Mouse (Mus musculus) small intestine, adult 2 months (tissue): ENCODE measurements around the gene Ninj2. TPM values are rescaled to one million over a fixed set of nuclear protein-coding genes. Genes with fewer than 3 reads are reported as not detected.

Source experiments
- H3K27ac ChIP-seq: fragments of 200-500 bp; 2 replicates; pipeline ENCODE4 v1.5.1; 2012; ENCODE audit warnings: low read depth, low read length, control low read depth, inconsistent platforms; ENCODE audit not compliant: insufficient read depth
- H3K27me3 ChIP-seq: fragments of 200-500 bp; 2 replicates; pipeline ENCODE4 v1.6.1; 2012; ENCODE audit warnings: mild to moderate bottlenecking, moderate library complexity, low read length, inconsistent platforms; ENCODE audit not compliant: control insufficient read depth, insufficient read depth
- H3K36me3 ChIP-seq: fragments of 200-500 bp; 2 replicates; pipeline ENCODE4 v1.6.1; 2012; ENCODE audit warnings: mild to moderate bottlenecking, low read length, control low read depth, inconsistent platforms; ENCODE audit not compliant: control insufficient read depth, insufficient read depth
- H3K4me1 ChIP-seq: fragments of 200-500 bp; 2 replicates; pipeline ENCODE4 v1.6.1; 2012; ENCODE audit warnings: low read length, inconsistent platforms, mixed read lengths; ENCODE audit not compliant: control insufficient read depth, insufficient read depth, insufficient read length
- H3K4me3 ChIP-seq: fragments of 200-500 bp; 2 replicates; pipeline ENCODE4 v1.5.1; 2012; ENCODE audit warnings: low read depth, mild to moderate bottlenecking, control low read depth, inconsistent platforms, low read length, moderate library complexity
- CTCF ChIP-seq: fragments of 200-500 bp; IDR thresholded peaks from 2 replicates; pipeline ENCODE4 v1.5.1; 2012; ENCODE audit warnings: low read depth, mild to moderate bottlenecking, control low read depth, inconsistent platforms, low read length, moderate library complexity, mixed read lengths; ENCODE audit not compliant: insufficient replicate concordance, insufficient read length; ENCODE audit errors: extremely low read depth
- POLR2A ChIP-seq: fragments of 200-500 bp; IDR thresholded peaks from 2 replicates; pipeline ENCODE4 v1.6.1; 2012; ENCODE audit warnings: low read depth, mild to moderate bottlenecking, control low read depth, inconsistent platforms, low read length, moderate library complexity
- WGBS: fragments of 180-500 bp; shearing (Covaris S2); methylation state at CpG from one replicate; pipeline ENCODE4 v1.1.7; 2018; 5-methylcytosine and 5-hydroxymethylcytosine counted together
- polyA plus RNA-seq: library from polyadenylated mRNA; depleted of rRNA; stranded (reverse); fragments of >200 nt; gene quantifications from 2 replicates; pipeline ENCODE4 v1.2.3, GENCODE M21; 2012

Ninj2 gene
- polyA plus RNA-seq, 1 experiment: not detected

GRCm38 (mm10) chr6:120091956-120092355 is 1.2 kb upstream of the Ninj2 start:
- Histone ChIP-seq H3K4me3 (no peak overlapping the region), H3K27me3 (no peaks in the 10 kb centered on the region), H3K4me1 (no peaks in the 10 kb centered on the region), H3K36me3 (no peaks in the 10 kb centered on the region), H3K27ac (no peak overlapping the region)
- WGBS: 73% methylated on average over 4 of the region's 4 CpGs
- no peak for TF ChIP-seq CTCF
- no peak for TF ChIP-seq POLR2A

- H3K4me3 ChIP-seq: no peak overlapping the region
- H3K36me3 ChIP-seq: no peaks in the 10 kb centered on the region
- H3K27me3 ChIP-seq: no peaks in the 10 kb centered on the region
- 80% methylated on average over 9 of the region's 9 CpGs for WGBS
- no peaks in the 10 kb centered on the region for H3K4me1 ChIP-seq
- H3K27ac ChIP-seq: no peak overlapping the region
- TF ChIP-seq POLR2A (no peak), CTCF (no peak)
These were observed 1.1 kb downstream of the Ninj2 start for GRCm38 (mm10) chr6:120094091-120094776.

GRCm38 (mm10) chr6:120095096-120095495 is 1.9 kb downstream of the Ninj2 start:
- H3K27me3 ChIP-seq: no peaks in the 10 kb centered on the region
- H3K4me3 ChIP-seq: no peak overlapping the region
- TF ChIP-seq CTCF (no peak), POLR2A (no peak)
- H3K4me1 ChIP-seq: no peaks in the 10 kb centered on the region
- 85% methylated on average over 5 of the region's 5 CpGs for WGBS
- H3K27ac ChIP-seq: no peak overlapping the region
- H3K36me3 ChIP-seq: no peaks in the 10 kb centered on the region

GRCm38 (mm10) chr6:120095501-120095900 is 2.4 kb downstream of the Ninj2 start:
- H3K27me3 ChIP-seq: no peaks in the 10 kb centered on the region
- no peak for TF ChIP-seq POLR2A
- TF ChIP-seq CTCF: no peak
- H3K4me1 ChIP-seq: no peaks in the 10 kb centered on the region
- no peak overlapping the region for H3K27ac ChIP-seq
- no peak overlapping the region for H3K4me3 ChIP-seq
- no peaks in the 10 kb centered on the region for H3K36me3 ChIP-seq
- 81% methylated on average over 1 of the region's 1 CpGs for WGBS

- Histone ChIP-seq H3K27me3 (no peaks in the 10 kb centered on the region), H3K4me3 (no peak overlapping the region), H3K27ac (no peak overlapping the region), H3K36me3 (no peaks in the 10 kb centered on the region), H3K4me1 (no peaks in the 10 kb centered on the region)
- WGBS: 83% methylated on average over 5 of the region's 5 CpGs
- TF ChIP-seq CTCF (no peak), POLR2A (no peak)
These were observed 6.2 kb downstream of the Ninj2 start for GRCm38 (mm10) chr6:120099392-120099791.

- Histone ChIP-seq H3K4me1 (no peaks in the 10 kb centered on the region), H3K4me3 (no peak overlapping the region), H3K27me3 (no peaks in the 10 kb centered on the region), H3K36me3 (no peaks in the 10 kb centered on the region), H3K27ac (no peak overlapping the region)
- 76% methylated on average over 12 of the region's 12 CpGs for WGBS
- TF ChIP-seq CTCF: no peak
- no peak for TF ChIP-seq POLR2A
These were observed 8.1 kb downstream of the Ninj2 start for GRCm38 (mm10) chr6:120101221-120101620.

GRCm38 (mm10) chr6:120101996-120102395 is 8.8 kb downstream of the Ninj2 start:
- 77% methylated on average over 6 of the region's 6 CpGs for WGBS
- H3K4me1 ChIP-seq: no peaks in the 10 kb centered on the region
- H3K4me3 ChIP-seq: no peak overlapping the region
- H3K36me3 ChIP-seq: no peaks in the 10 kb centered on the region
- no peaks in the 10 kb centered on the region for H3K27me3 ChIP-seq
- no peak overlapping the region for H3K27ac ChIP-seq
- TF ChIP-seq CTCF (no peak), POLR2A (no peak)

- no peak overlapping the region for H3K27ac ChIP-seq
- H3K4me3 ChIP-seq: no peak overlapping the region
- no peaks in the 10 kb centered on the region for H3K4me1 ChIP-seq
- H3K27me3 ChIP-seq: no peaks in the 10 kb centered on the region
- WGBS: 9% methylated on average over 1 of the region's 1 CpGs
- no peak for TF ChIP-seq CTCF
- no peak for TF ChIP-seq POLR2A
- H3K36me3 ChIP-seq: no peaks in the 10 kb centered on the region
These were observed 10.0 kb downstream of the Ninj2 start for GRCm38 (mm10) chr6:120103104-120103503.
